Mouse (Mus musculus): ENCODE results near the gene Myg1. TPM values are rescaled to one million over a fixed set of nuclear protein-coding genes. Genes with fewer than 3 reads are reported as not detected.

The Myg1 gene
- polyA plus RNA-seq, 1 experiment: 87.9 TPM

DNA sequence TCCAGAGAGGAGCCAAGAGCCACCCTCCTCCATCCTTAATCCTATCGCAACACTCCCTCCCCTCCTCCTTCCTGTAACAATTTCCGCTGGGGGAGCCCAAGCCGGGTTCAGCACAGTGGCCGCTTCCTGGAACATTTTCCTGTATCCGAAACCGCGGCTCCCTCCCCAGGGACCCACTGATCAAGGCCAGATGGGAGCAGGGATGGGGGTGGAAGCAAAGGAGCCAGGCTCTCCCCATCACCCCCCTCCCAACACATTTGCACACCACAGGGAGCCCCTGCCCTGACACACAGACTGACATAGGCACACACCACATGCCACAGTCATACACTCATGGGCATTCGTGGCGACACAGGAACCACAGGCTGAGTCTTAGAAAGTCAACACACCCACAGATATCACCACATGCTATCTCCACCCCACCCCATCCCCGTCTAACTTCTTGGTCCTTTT lies 46.3 kb downstream of the Myg1 start:
- DNase-seq (ENCODE audit: extremely low spot score in 1 of 2, low spot score in 1 of 2): no peak

DNA sequence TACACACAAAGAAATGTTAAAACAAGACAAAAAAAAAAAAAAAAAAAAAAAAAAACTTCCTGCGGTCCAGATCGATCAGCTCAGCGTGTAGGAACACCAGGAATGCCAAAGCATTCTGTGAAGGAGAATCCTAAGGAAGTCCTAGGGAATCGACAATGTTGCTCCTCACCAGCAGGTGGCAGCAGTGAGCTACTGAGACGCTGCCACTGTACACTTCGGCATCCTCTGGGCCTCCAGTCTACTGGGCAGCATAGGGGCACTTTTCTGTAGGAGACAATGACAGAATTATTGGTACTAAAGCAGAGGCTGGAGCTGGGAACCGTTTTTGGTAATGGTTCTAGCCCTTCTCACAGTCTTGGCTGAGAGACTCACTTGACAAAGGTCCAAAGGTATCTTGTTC lies 50.1 kb downstream of the Myg1 start:
- peak; percentile 39 to 90 for DNase-seq (ENCODE audit: extremely low spot score in 1 of 2, low spot score in 1 of 2)

DNA sequence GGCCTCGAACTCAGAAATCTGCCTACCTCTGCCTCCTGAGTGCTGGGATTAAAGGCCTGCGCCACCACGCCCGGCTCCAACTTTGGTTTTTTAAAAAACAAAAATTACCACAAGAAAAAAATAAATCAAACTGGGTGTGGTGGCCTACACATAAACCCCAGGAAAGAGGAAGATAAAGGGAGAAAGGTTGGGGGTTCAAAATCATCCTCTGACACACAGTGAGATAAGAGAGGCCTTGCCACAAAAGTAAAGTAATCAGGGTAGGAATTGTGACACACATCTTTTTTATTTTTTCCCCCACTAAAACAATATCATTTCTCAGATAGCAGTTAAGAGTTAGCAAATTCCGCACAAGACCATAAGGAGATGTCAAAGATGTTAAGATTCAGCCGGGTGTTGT lies 52.2 kb downstream of the Myg1 start:
- no peak for DNase-seq (ENCODE audit: extremely low spot score in 1 of 2, low spot score in 1 of 2)

DNA sequence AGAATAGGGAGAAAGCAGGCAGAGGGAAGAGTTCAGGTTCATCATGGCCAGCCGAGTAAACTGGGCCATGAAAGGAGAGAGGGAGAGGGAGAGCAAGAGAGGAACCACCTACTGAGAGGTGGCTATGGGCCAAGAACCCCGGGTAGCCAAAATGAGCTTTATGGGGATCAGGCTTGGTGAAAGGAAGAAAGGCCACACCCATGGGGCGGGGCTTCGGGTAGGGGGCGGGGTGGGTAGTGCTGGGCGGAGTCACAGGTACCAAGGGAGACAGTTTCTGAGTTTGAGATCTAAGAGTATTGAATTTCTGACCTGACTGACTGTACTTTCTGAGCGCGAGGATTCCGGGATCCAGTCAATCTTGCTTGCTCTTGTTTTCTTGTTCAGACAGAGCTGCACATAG lies 55.1 kb downstream of the Myg1 start:
- no peak for DNase-seq (ENCODE audit: extremely low spot score in 1 of 2, low spot score in 1 of 2)

Other genes starting within 250 kb of the Myg1 start
- 28.0 and 29.5 TPM in 2 replicates for gene Tns2, start 231.3 kb upstream of the Myg1 start, polyA plus RNA-seq (2012; rRNA removed)
- gene Spryd3, start 195.5 kb upstream of the Myg1 start, polyA plus RNA-seq (2012; rRNA removed): 127 and 136 TPM in 2 replicates
- 46.3 and 51.8 TPM in 2 replicates for gene Igfbp6, start 187.3 kb upstream of the Myg1 start, polyA plus RNA-seq (2012; rRNA removed)
- gene Soat2, start 181.2 kb upstream of the Myg1 start, polyA plus RNA-seq (2012; rRNA removed): 0.16 and 0.25 TPM in 2 replicates
- gene Zfp740, start 128.5 kb upstream of the Myg1 start, polyA plus RNA-seq (2012; rRNA removed): 52.4 and 62.1 TPM in 2 replicates
- 32.9 and 42.0 TPM in 2 replicates for gene Csad, start 127.0 kb upstream of the Myg1 start, polyA plus RNA-seq (2012; rRNA removed)
- 0.74 and 0.84 TPM in 2 replicates for gene Itgb7, start 99.8 kb upstream of the Myg1 start, polyA plus RNA-seq (2012; rRNA removed)
- gene Rarg, start 74.2 kb upstream of the Myg1 start, polyA plus RNA-seq (2012; rRNA removed): 10.5 and 11.2 TPM in 2 replicates
- gene Gm9918, start 61.1 kb upstream of the Myg1 start, polyA plus RNA-seq (2012; rRNA removed): 0.08 and 0.15 TPM in 2 replicates
- 46.2 and 48.9 TPM in 2 replicates for gene Mfsd5, start 52.3 kb upstream of the Myg1 start, polyA plus RNA-seq (2012; rRNA removed)
- 1.6 TPM in 2 replicates for gene Espl1, start 35.4 kb upstream of the Myg1 start, polyA plus RNA-seq (2012; rRNA removed)
- gene Pfdn5, start 5.6 kb upstream of the Myg1 start, polyA plus RNA-seq (2012; rRNA removed): 485 and 514 TPM in 2 replicates
- gene Aaas, start 19.1 kb downstream of the Myg1 start, polyA plus RNA-seq (2012; rRNA removed): 18.1 and 18.6 TPM in 2 replicates
- gene Sp7, start 35.5 kb downstream of the Myg1 start, polyA plus RNA-seq (2012; rRNA removed): 18.4 and 22.0 TPM in 2 replicates
- 10.3 and 11.4 TPM in 2 replicates for gene Sp1, start 74.4 kb downstream of the Myg1 start, polyA plus RNA-seq (2012; rRNA removed)
- 1.3 and 1.6 TPM in 2 replicates for gene Amhr2, start 113.7 kb downstream of the Myg1 start, polyA plus RNA-seq (2012; rRNA removed)
- gene Prr13, start 127.3 kb downstream of the Myg1 start, polyA plus RNA-seq (2012; rRNA removed): 78.3 and 83.6 TPM in 2 replicates
- 538 and 576 TPM in 2 replicates for gene Pcbp2, start 138.8 kb downstream of the Myg1 start, polyA plus RNA-seq (2012; rRNA removed)
- gene Gm10337, start 172.0 kb downstream of the Myg1 start, polyA plus RNA-seq (2012; rRNA removed): not detected in 2 replicates
- gene Map3k12, start 185.4 kb downstream of the Myg1 start, polyA plus RNA-seq (2012; rRNA removed): 83.9 and 90.8 TPM in 2 replicates
- 72.8 and 80.1 TPM in 2 replicates for gene Tarbp2, start 186.5 kb downstream of the Myg1 start, polyA plus RNA-seq (2012; rRNA removed)
- 5.2 and 6.7 TPM in 2 replicates for gene Npff, start 193.2 kb downstream of the Myg1 start, polyA plus RNA-seq (2012; rRNA removed)

Data from frontal cortex, adult 2 months (tissue).